Mouse (Mus musculus) embryonic facial prominence, embryonic 11.5 days (tissue): ENCODE data around the gene Rpl11. TPM values are rescaled to one million over a fixed set of nuclear protein-coding genes. Genes with fewer than 3 reads are reported as not detected.

Experiments
- ATAC-seq: fragments of 200-750 bp; cut with Nextera tagmentation; replicated peaks from 2 replicates; pipeline ENCODE4 v1.8.0; 2017; ENCODE audit warnings: low read depth; ENCODE audit not compliant: insufficient number of reproducible peaks, low FRiP score, low TSS enrichment
- DNase-seq: peaks from one replicate; pipeline ENCODE4 v3.0.0-alpha.2; 2015; ENCODE audit warnings: low spot score
- H3K27ac ChIP-seq: fragments of 300-500 bp; sonication (generic); replicated peaks from 2 replicates; pipeline ENCODE4 v1.5.1; 2014; ENCODE audit warnings: mild to moderate bottlenecking, low read depth, low read length, control low read depth
- H3K27me3 ChIP-seq: fragments of 300-500 bp; sonication (generic); 2 replicates; pipeline ENCODE4 v1.6.1; 2014; ENCODE audit warnings: mild to moderate bottlenecking, low read length, moderate library complexity, mixed read lengths; ENCODE audit not compliant: control insufficient read depth, insufficient read depth
- H3K36me3 ChIP-seq: fragments of 300-500 bp; sonication (generic); replicated peaks from 2 replicates; pipeline ENCODE4 v1.6.1; 2014; ENCODE audit warnings: low read depth, mild to moderate bottlenecking, low read length, moderate library complexity, mixed read lengths; ENCODE audit not compliant: control insufficient read depth, insufficient read depth
- H3K4me1 ChIP-seq: fragments of 300-500 bp; sonication (generic); 2 replicates; pipeline ENCODE4 v1.6.1; 2014; ENCODE audit warnings: low read length, mixed read lengths; ENCODE audit not compliant: control insufficient read depth, insufficient read depth
- H3K4me2 ChIP-seq: fragments of 300-500 bp; sonication (generic); 2 replicates; pipeline ENCODE4 v1.6.1; 2014; ENCODE audit warnings: low read depth, mild to moderate bottlenecking, control low read depth, low read length, moderate library complexity
- H3K4me3 ChIP-seq: fragments of 300-500 bp; sonication (generic); 2 replicates; pipeline ENCODE4 v1.5.1; 2014; ENCODE audit warnings: low read depth, low read length, control low read depth
- H3K9ac ChIP-seq: fragments of 300-500 bp; sonication (generic); replicated peaks from 2 replicates; pipeline ENCODE4 v1.6.1; 2014; ENCODE audit warnings: mild to moderate bottlenecking, control low read depth, low read length
- H3K9me3 ChIP-seq: fragments of 300-500 bp; sonication (generic); replicated peaks from 2 replicates; pipeline ENCODE4 v1.6.1; 2016; ENCODE audit warnings: mild to moderate bottlenecking, low read length, inconsistent platforms, mixed read lengths; ENCODE audit not compliant: control insufficient read depth
- WGBS: fragments of 180-500 bp; shearing (Covaris S2); extraction: QIAGEN DNeasy Blood & Tissue Kit; methylation state at CpG from one replicate; pipeline ENCODE4 v1.1.7; 2014; 5-methylcytosine and 5-hydroxymethylcytosine counted together
- polyA plus RNA-seq: library from polyadenylated mRNA; unstranded; fragments of >200 nt; fragmentation: Nextera tagmentation; extraction: Ambion mirVana; gene quantifications from 2 replicates; pipeline ENCODE4 v1.2.1, GENCODE M21; 2014

Rpl11 gene
- polyA plus RNA-seq, 1 experiment from 2014 or later = 410 TPM

- H3K4me1 ChIP-seq = peaks cover 3% of the 10 kb centered on the region; the same call in 1 of the 2 replicates
- H3K9ac ChIP-seq = peak overlapping the region; percentile 95
- peak overlapping the region; percentile 43; the same call in 1 of the 2 replicates for H3K27ac ChIP-seq
- DNase-seq (no peak), ATAC-seq (peak; percentile 87)
- 1% methylated on average over 39 of the region's 62 CpGs for WGBS
- H3K4me2 ChIP-seq = peak overlapping the region; percentile 86
- H3K9me3 ChIP-seq = no peaks in the 10 kb centered on the region
- peak overlapping the region; percentile 95 for H3K4me3 ChIP-seq
- H3K36me3 ChIP-seq = no peaks in the 10 kb centered on the region
- H3K27me3 ChIP-seq = no peaks in the 10 kb centered on the region
Observed at GRCm38 (mm10) chr4:136020743-136021548, 32.3 kb downstream of the Rpl11 start.

GRCm38 (mm10) chr4:136016059-136016602, 37.1 kb downstream of the Rpl11 start:
- ATAC-seq = no peak
- H3K27ac ChIP-seq = no peak overlapping the region
- 80% methylated on average over 3 of the region's 3 CpGs for WGBS
- no peaks in the 10 kb centered on the region for H3K9me3 ChIP-seq
- H3K27me3 ChIP-seq = no peaks in the 10 kb centered on the region
- H3K9ac ChIP-seq = no peak overlapping the region
- H3K4me3 ChIP-seq = no peak overlapping the region
- no peaks in the 10 kb centered on the region for H3K36me3 ChIP-seq
- no peak for DNase-seq
- no peak overlapping the region for H3K4me2 ChIP-seq
- H3K4me1 ChIP-seq = peaks cover 3% of the 10 kb centered on the region; the same call in 1 of the 2 replicates

DNA sequence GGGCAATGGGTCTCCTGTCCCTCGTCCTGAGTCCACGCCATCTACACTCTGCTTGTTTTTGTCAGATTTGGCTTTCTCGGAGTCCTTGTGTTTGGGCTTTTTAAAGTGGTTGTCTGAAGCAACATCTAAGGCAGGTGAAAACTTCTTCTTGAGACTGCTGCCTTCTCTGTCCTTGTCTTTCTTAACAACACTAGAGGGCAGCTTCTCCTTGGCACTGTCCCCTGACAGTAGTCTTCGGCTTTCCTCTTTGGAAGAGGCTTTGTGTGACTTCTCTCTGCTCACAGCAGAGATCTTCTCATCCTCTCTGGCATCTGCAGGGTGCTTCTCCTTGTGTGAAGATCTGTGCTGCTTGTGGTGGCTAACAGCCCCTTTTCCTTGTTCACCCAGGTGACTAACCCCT, 42.6 kb downstream of the Rpl11 start:
- Histone ChIP-seq H3K4me2 (no peak overlapping the region), H3K27ac (no peak overlapping the region), H3K4me3 (no peak overlapping the region), H3K36me3 (peaks cover 8% of the 10 kb centered on the region), H3K9ac (no peak overlapping the region), H3K9me3 (no peaks in the 10 kb centered on the region), H3K4me1 (no peaks in the 10 kb centered on the region), H3K27me3 (no peaks in the 10 kb centered on the region)
- DNase-seq (no peak), ATAC-seq (no peak)
- 91% methylated on average over 4 of the region's 4 CpGs for WGBS

DNA sequence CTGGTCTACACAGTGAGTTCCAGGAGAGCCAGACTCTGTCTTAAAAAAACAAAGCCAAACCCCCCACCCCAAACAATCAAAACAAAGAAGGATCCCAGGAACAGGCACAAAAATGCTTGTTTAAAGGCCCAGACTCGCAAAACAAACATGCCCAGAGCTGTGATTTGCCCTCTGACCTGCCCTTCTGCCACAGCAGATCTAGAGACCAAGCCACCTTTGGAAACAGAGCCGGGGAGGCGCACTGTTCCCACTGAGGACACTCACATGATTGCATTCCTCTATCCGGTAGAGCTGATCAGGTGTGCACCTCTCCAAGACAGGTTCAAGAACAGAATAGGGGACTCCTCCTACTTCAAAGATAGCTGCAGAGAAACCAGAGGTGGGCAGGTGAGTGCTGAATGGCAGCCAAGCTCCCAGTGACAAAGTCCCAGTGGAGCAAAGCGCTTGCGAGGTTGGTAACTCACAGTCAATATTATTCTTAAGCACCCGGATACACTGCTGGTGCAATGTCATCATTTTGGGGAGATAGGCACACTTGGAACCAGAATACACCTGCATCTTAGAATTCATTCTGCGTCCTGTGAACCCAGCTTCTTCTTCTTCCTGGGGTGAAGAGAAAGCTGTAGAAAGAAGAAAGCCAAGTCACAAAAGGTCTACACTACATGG, 44.3 kb downstream of the Rpl11 start:
- Histone ChIP-seq H3K4me3 (no peak overlapping the region), H3K4me2 (no peak overlapping the region), H3K9ac (no peak overlapping the region), H3K9me3 (no peaks in the 10 kb centered on the region), H3K27ac (no peak overlapping the region), H3K36me3 (peaks cover 8% of the 10 kb centered on the region), H3K4me1 (no peaks in the 10 kb centered on the region), H3K27me3 (no peaks in the 10 kb centered on the region)
- WGBS = 82% methylated on average over 8 of the region's 8 CpGs
- DNase-seq (no peak), ATAC-seq (no peak)

- H3K27me3 ChIP-seq = no peaks in the 10 kb centered on the region
- 90% methylated on average over 3 of the region's 3 CpGs for WGBS
- no peak for DNase-seq
- H3K9ac ChIP-seq = no peak overlapping the region
- H3K4me2 ChIP-seq = no peak overlapping the region
- no peak overlapping the region for H3K4me3 ChIP-seq
- no peaks in the 10 kb centered on the region for H3K9me3 ChIP-seq
- ATAC-seq = no peak
- peaks cover 11% of the 10 kb centered on the region for H3K36me3 ChIP-seq
- no peak overlapping the region for H3K27ac ChIP-seq
- H3K4me1 ChIP-seq = no peaks in the 10 kb centered on the region
Observed at GRCm38 (mm10) chr4:136006821-136007220, 46.4 kb downstream of the Rpl11 start.

DNA sequence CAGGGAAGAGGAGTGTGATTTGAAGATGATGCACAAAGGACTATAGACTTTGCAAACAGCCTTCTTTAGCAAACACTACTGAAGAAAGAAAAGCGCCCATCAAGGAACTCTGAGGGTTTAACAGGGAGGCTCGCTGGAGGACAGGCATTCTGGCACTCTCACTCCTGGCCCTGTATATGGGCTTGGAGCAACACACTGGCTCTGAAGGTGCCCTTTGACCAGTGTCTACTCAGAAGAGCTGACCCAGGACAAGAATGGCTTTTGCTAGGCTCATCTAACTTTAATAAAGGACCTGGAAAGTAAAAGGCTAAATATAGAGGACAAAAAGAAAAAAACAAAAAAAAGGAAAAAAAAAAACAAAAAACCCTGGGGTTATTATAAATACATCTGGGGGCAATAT, 48.3 kb downstream of the Rpl11 start:
- no peaks in the 10 kb centered on the region for H3K27me3 ChIP-seq
- no peak overlapping the region for H3K4me3 ChIP-seq
- no peaks in the 10 kb centered on the region for H3K4me1 ChIP-seq
- no peaks in the 10 kb centered on the region for H3K9me3 ChIP-seq
- no peak overlapping the region for H3K9ac ChIP-seq
- ATAC-seq (no peak), DNase-seq (no peak)
- 94% methylated on average over 2 of the region's 2 CpGs for WGBS
- H3K27ac ChIP-seq = no peak overlapping the region
- peaks cover 11% of the 10 kb centered on the region for H3K36me3 ChIP-seq
- H3K4me2 ChIP-seq = no peak overlapping the region

DNA sequence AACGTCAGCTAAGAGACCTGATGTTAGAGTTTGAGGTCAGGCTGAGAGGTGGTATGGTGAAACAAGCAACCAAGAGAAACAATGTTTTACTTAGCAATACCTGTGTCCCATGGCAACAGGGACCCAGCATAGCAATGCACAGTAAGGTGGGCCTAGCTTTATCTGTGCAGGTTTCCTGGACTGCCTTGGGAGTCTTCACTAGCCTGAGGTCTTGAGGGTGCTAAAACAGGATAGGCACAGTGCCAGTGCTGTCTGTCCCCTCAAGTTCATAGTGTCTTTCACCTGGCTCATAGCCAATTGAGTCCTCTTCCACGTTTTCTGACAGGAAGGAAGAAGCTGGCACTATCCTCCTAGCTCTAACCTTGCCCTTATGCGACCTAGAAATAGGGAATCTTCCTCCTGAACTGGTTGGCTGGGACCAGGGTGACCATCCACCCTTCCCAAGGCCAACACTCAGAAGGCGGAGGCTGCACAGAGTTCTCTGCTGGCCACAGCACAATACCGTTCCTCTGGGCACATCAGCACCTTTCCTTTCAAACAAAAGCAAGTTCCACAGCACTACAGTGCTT, 49.0 kb downstream of the Rpl11 start:
- ATAC-seq (no peak), DNase-seq (no peak)
- Histone ChIP-seq H3K4me1 (no peaks in the 10 kb centered on the region), H3K27ac (no peak overlapping the region), H3K4me2 (no peak overlapping the region), H3K4me3 (no peak overlapping the region), H3K36me3 (peaks cover 11% of the 10 kb centered on the region), H3K9ac (no peak overlapping the region), H3K9me3 (no peaks in the 10 kb centered on the region), H3K27me3 (no peaks in the 10 kb centered on the region)
- 92% methylated on average over 5 of the region's 5 CpGs for whole genome bisulfite sequencing

- H3K27ac ChIP-seq = no peak overlapping the region
- H3K4me2 ChIP-seq = no peak overlapping the region
- H3K4me3 ChIP-seq = no peak overlapping the region
- ATAC-seq (no peak), DNase-seq (no peak)
- H3K9me3 ChIP-seq = no peaks in the 10 kb centered on the region
- H3K36me3 ChIP-seq = no peaks in the 10 kb centered on the region
- no peaks in the 10 kb centered on the region for H3K4me1 ChIP-seq
- H3K27me3 ChIP-seq = no peaks in the 10 kb centered on the region
- no peak overlapping the region for H3K9ac ChIP-seq
- WGBS = 85% methylated on average over 4 of the region's 4 CpGs
Observed at GRCm38 (mm10) chr4:135995118-135995517, 58.1 kb downstream of the Rpl11 start.
